Mouse (Mus musculus) forebrain, embryonic 14.5 days (tissue): ENCODE results near the gene Olfr952. TPM values are rescaled to one million over a fixed set of nuclear protein-coding genes. Genes with fewer than 3 reads are reported as not detected.

Experiments used
- ATAC-seq: fragments of 200-750 bp; cut with Nextera tagmentation; 2 replicates; pipeline ENCODE4 v1.8.0; 2017; ENCODE audit warnings: mild to moderate bottlenecking, moderate library complexity
- DNase-seq: peaks from one replicate; pipeline ENCODE4 v3.0.0-alpha.2; 2015; ENCODE audit warnings: low spot score
- H3K27ac ChIP-seq: fragments of 300-500 bp; sonication (generic); 2 replicates; pipeline ENCODE4 v1.5.1; 2014; ENCODE audit warnings: low read depth, mild to moderate bottlenecking, control low read depth, low read length, moderate library complexity
- H3K27me3 ChIP-seq: fragments of 300-500 bp; sonication (generic); replicated peaks from 2 replicates; pipeline ENCODE4 v1.6.1; 2014; ENCODE audit warnings: low read length, control low read depth, mixed read lengths; ENCODE audit not compliant: control insufficient read depth, insufficient read depth
- H3K36me3 ChIP-seq: fragments of 300-500 bp; sonication (generic); 2 replicates; pipeline ENCODE4 v1.6.1; 2014; ENCODE audit warnings: low read length, control low read depth; ENCODE audit not compliant: control insufficient read depth, insufficient read depth
- H3K4me1 ChIP-seq: fragments of 300-500 bp; sonication (generic); 2 replicates; pipeline ENCODE4 v1.6.1; 2014; ENCODE audit warnings: antibody characterized with exemption, low read length, control low read depth; ENCODE audit not compliant: control insufficient read depth, insufficient read depth
- H3K4me2 ChIP-seq: fragments of 300-500 bp; sonication (generic); 2 replicates; pipeline ENCODE4 v1.6.1; 2014; ENCODE audit warnings: mild to moderate bottlenecking, control low read depth, low read length
- H3K4me3 ChIP-seq: fragments of 300-500 bp; sonication (generic); 2 replicates; pipeline ENCODE4 v1.5.1; 2014; ENCODE audit warnings: low read depth, low read length, control low read depth
- H3K9ac ChIP-seq: fragments of 300-500 bp; sonication (generic); 2 replicates; pipeline ENCODE4 v1.6.1; 2014; ENCODE audit warnings: mild to moderate bottlenecking, low read length, control low read depth, moderate library complexity
- H3K9me3 ChIP-seq: fragments of 300-500 bp; sonication (generic); replicated peaks from 2 replicates; pipeline ENCODE4 v1.6.1; 2016; ENCODE audit warnings: low read length, control low read depth, mixed read lengths; ENCODE audit not compliant: control insufficient read depth
- WGBS: fragments of 180-500 bp; shearing (Covaris S2); extraction: QIAGEN DNeasy Blood & Tissue Kit; methylation state at CpG from one replicate; pipeline ENCODE4 v1.1.7; 2014; 5-methylcytosine and 5-hydroxymethylcytosine counted together
- polyA plus RNA-seq: library from polyadenylated mRNA; unstranded; fragments of >200 nt; fragmentation: Nextera tagmentation; extraction: Ambion mirVana; gene quantifications from 2 replicates; pipeline ENCODE4 v1.2.1, GENCODE M21; 2014

Olfr952 gene
- polyA plus RNA-seq, result not detected in 2 replicates

GRCm38 (mm10) chr9:39427048-39427447 is at the start of gene Olfr952:
Gene Olfr952 (minus strand): TSS chr9:39427148.
- H3K4me2 ChIP-seq, result no peak within 1 kb of the TSS
- DNase-seq (no peak), ATAC-seq (no peak)
- no peaks in the 10 kb centered on the region for H3K36me3 ChIP-seq
- H3K4me3 ChIP-seq, result no peak within 1 kb of the TSS
- H3K27me3 ChIP-seq, result no peaks in the 10 kb centered on the region
- H3K9ac ChIP-seq, result no peak within 1 kb of the TSS
- no peaks in the 10 kb centered on the region for H3K9me3 ChIP-seq
- no peaks in the 10 kb centered on the region for H3K4me1 ChIP-seq
- H3K27ac ChIP-seq, result no peak within 1 kb of the TSS

GRCm38 (mm10) chr9:39471844-39472243 is 44.9 kb upstream of the Olfr952 start, which contains the start of gene Olfr955:
Gene Olfr955 (minus strand): TSS chr9:39471944.
- ATAC-seq, result no peak
- Histone ChIP-seq H3K9me3 (no peaks in the 10 kb centered on the region), H3K4me3 (no peak within 1 kb of the TSS), H3K9ac (no peak within 1 kb of the TSS), H3K4me2 (no peak within 1 kb of the TSS), H3K27ac (no peak within 1 kb of the TSS), H3K27me3 (no peaks in the 10 kb centered on the region), H3K36me3 (no peaks in the 10 kb centered on the region), H3K4me1 (no peaks in the 10 kb centered on the region)
- 54% methylated on average over 1 of the region's 1 CpGs for WGBS
- DNase-seq, result no peak

GRCm38 (mm10) chr9:39456401-39456800 is 29.5 kb upstream of the Olfr952 start, which contains the start of gene Olfr954:
Gene Olfr954 (plus strand): TSS chr9:39456701.
- 87% methylated on average over 6 of the region's 6 CpGs for WGBS

GRCm38 (mm10) chr9:39387110-39387509 is 39.8 kb downstream of the Olfr952 start, which contains the start of gene Olfr951:
Gene Olfr951 (plus strand): TSS chr9:39387410.
- Histone ChIP-seq H3K4me2 (no peak within 1 kb of the TSS), H3K4me3 (no peak within 1 kb of the TSS), H3K4me1 (no peaks in the 10 kb centered on the region), H3K9ac (no peak within 1 kb of the TSS), H3K36me3 (no peaks in the 10 kb centered on the region), H3K9me3 (no peaks in the 10 kb centered on the region), H3K27me3 (no peaks in the 10 kb centered on the region), H3K27ac (no peak within 1 kb of the TSS)
- DNase-seq (no peak), ATAC-seq (no peak)
- 92% methylated on average over 2 of the region's 2 CpGs for WGBS

More at GRCm38 (mm10) chr9:39456401-39456800, 29.5 kb upstream of the Olfr952 start, which contains the start of gene Olfr954:
- Histone ChIP-seq H3K9ac (no peak within 1 kb of the TSS), H3K4me1 (no peaks in the 10 kb centered on the region), H3K4me3 (no peak within 1 kb of the TSS), H3K9me3 (no peaks in the 10 kb centered on the region), H3K4me2 (no peak within 1 kb of the TSS), H3K27me3 (no peaks in the 10 kb centered on the region), H3K36me3 (no peaks in the 10 kb centered on the region), H3K27ac (no peak within 1 kb of the TSS)
- no peak for ATAC-seq
- no peak for DNase-seq

Other genes starting within 250 kb of the Olfr952 start
- gene Olfr944, start 225.2 kb downstream of the Olfr952 start, polyA plus RNA-seq, result not detected in 2 replicates
- not detected in 2 replicates for gene Olfr1537, start 177.2 kb downstream of the Olfr952 start, polyA plus RNA-seq
- gene Olfr945, start 150.3 kb downstream of the Olfr952 start, polyA plus RNA-seq, result not detected in 2 replicates
- not detected in 2 replicates for gene Olfr948, start 101.1 kb downstream of the Olfr952 start, polyA plus RNA-seq
- not detected in 2 replicates for gene Olfr951, start 39.7 kb downstream of the Olfr952 start, polyA plus RNA-seq
- gene Olfr954, start 29.6 kb upstream of the Olfr952 start, polyA plus RNA-seq, result not detected in 2 replicates
- not detected in 2 replicates for gene Olfr955, start 44.8 kb upstream of the Olfr952 start, polyA plus RNA-seq
- gene Olfr44, start 66.8 kb upstream of the Olfr952 start, polyA plus RNA-seq, result not detected in 2 replicates
- not detected in 2 replicates for gene Olfr957, start 88.7 kb upstream of the Olfr952 start, polyA plus RNA-seq
- gene Olfr958, start 126.9 kb upstream of the Olfr952 start, polyA plus RNA-seq, result not detected in 2 replicates
- gene Olfr959, start 148.4 kb upstream of the Olfr952 start, polyA plus RNA-seq, result not detected in 2 replicates
- 51.5 and 68.6 TPM in 2 replicates for gene AW551984, start 177.3 kb upstream of the Olfr952 start, polyA plus RNA-seq
- gene Olfr148, start 183.5 kb upstream of the Olfr952 start, polyA plus RNA-seq, result not detected in 2 replicates
- not detected in 2 replicates for gene Olfr960, start 194.2 kb upstream of the Olfr952 start, polyA plus RNA-seq
- not detected in 2 replicates for gene Olfr961, start 217.9 kb upstream of the Olfr952 start, polyA plus RNA-seq
- gene Olfr963, start 240.1 kb upstream of the Olfr952 start, polyA plus RNA-seq, result not detected in 2 replicates